Mouse (Mus musculus): ENCODE data around the gene Ildr2. TPM values are rescaled to one million over a fixed set of nuclear protein-coding genes. Genes with fewer than 3 reads are reported as not detected.
A peak's percentile ranks its signal among the peaks of the same experiment; 100 is the strongest.

The Ildr2 gene
- polyA plus RNA-seq, 1 experiment from 2014 or later = 6.1 TPM

DNA sequence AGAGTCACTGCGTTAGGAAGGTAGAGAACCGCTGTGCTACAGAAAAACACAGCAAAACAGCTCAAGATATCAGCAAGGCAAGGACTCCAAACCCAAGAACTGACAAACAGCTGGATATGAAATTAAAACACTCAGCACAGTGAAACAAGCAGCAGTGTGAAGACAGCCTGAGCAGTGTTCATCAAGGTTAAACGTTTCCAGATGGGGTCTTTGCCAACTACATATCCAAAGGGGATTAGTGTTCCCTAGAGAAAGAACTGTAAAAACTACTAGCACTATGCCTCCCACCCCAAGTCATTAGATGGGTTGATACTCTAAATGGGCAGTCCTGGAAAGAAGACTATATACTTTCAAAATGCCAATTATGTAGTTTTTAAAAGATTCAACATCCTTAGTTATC, 95.4 kb downstream of the Ildr2 start:
- no peak overlapping the region for H3K27ac ChIP-seq
- H3K27me3 ChIP-seq (replicated peaks) = no peaks in the 10 kb centered on the region
- 81% methylated on average over 3 of the region's 3 CpGs for WGBS
- no peak overlapping the region for H3K9ac ChIP-seq
- no peak for ATAC-seq (replicated peaks)
- H3K4me2 ChIP-seq = no peak overlapping the region
- no peaks in the 10 kb centered on the region for H3K36me3 ChIP-seq (replicated peaks)
- H3K4me1 ChIP-seq = peaks cover 2% of the 10 kb centered on the region; the same call in 1 of the 2 replicates
- no peak overlapping the region for H3K4me3 ChIP-seq
- H3K9me3 ChIP-seq = no peaks in the 10 kb centered on the region

DNA sequence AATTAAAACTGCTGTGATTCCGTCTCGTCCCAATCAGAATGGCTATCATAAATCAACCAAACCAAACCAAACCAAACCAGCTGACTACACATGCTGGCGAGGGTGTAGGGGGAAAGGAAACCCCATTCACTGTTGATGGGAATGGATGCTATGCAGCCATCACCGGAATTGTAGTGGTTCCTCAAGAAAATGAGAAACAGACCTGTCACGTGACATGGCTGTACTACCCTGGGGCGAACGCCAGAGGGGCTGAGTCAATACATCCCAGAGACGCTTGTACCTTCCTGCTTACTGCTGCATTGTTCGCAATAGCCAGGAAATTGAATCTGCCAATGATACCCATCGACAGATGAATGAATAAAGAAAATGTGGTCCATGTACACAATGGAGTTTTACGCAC, 95.8 kb downstream of the Ildr2 start:
- Histone ChIP-seq H3K36me3 (replicated peaks) (no peaks in the 10 kb centered on the region), H3K9ac (no peak overlapping the region), H3K27me3 (replicated peaks) (no peaks in the 10 kb centered on the region), H3K4me3 (no peak overlapping the region), H3K9me3 (no peaks in the 10 kb centered on the region), H3K27ac (no peak overlapping the region), H3K4me2 (no peak overlapping the region), H3K4me1 (no peaks in the 10 kb centered on the region)
- ATAC-seq (replicated peaks) = no peak
- 84% methylated on average over 11 of the region's 11 CpGs for WGBS

DNA sequence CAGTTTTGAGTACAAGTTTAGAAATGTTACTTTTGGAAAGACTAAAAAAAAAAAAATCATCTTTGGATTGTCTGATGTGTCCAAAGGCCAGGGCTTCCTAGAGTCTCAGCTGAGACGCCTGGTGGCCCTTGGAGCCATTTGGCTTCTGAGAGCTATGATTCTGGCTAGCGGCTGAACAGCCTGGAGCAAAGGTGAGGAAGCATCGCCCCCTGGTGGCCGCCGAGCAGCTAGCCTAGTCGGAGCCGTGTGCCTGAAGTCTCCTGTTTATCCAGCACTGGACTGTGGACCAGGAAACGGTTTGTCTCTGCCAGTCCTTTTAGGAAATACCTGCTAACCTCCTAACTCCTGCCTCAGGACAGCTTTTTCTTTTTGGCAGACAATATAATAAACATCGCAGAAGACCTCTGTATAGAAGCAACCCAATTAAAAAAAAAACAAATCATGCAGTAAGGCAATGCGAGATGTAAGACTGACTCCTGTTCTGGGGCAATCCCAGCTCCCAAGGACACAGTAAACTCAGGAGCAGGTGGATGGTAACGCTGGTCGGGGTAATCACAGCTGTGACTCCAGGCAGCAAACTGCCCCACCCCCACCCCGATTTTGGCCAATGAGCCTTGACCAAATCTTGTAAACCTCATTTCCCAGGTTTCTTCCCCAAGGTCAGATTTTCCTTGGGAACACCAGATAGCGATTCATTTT, 106.4 kb downstream of the Ildr2 start:
- no peaks in the 10 kb centered on the region for H3K36me3 ChIP-seq (replicated peaks)
- H3K9me3 ChIP-seq = no peaks in the 10 kb centered on the region
- H3K4me1 ChIP-seq = no peaks in the 10 kb centered on the region
- WGBS = 23% methylated on average over 14 of the region's 14 CpGs
- H3K27ac ChIP-seq = no peak overlapping the region
- H3K4me2 ChIP-seq = no peak overlapping the region
- ATAC-seq (replicated peaks) = peak; percentile 92
- H3K9ac ChIP-seq = no peak overlapping the region
- no peak overlapping the region for H3K4me3 ChIP-seq
- no peaks in the 10 kb centered on the region for H3K27me3 ChIP-seq (replicated peaks)

DNA sequence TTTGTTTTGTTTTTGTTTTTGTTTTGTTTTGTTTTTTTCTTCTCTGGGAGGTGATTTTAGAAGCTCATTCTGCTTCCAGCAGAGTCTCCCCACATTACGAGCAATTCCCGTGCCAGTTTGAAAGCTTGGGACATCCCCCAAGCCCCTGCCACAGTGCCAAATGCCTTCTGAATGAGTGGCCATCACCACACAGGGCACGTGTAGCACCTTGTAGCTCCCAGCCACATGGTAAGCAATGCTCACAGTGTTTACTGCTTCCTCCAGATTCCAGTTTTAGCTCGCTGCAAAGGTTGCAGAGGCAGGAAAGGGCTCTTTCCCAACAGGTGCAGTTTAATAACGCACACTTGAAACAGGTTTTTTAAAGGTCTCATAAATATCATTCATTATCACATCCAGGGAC, 107.0 kb downstream of the Ildr2 start:
- Histone ChIP-seq H3K9ac (no peak overlapping the region), H3K36me3 (replicated peaks) (no peaks in the 10 kb centered on the region), H3K27ac (no peak overlapping the region), H3K4me1 (no peaks in the 10 kb centered on the region), H3K4me2 (no peak overlapping the region), H3K27me3 (replicated peaks) (no peaks in the 10 kb centered on the region), H3K9me3 (no peaks in the 10 kb centered on the region), H3K4me3 (no peak overlapping the region)
- 84% methylated on average over 5 of the region's 5 CpGs for WGBS
- no peak for ATAC-seq (replicated peaks)

DNA sequence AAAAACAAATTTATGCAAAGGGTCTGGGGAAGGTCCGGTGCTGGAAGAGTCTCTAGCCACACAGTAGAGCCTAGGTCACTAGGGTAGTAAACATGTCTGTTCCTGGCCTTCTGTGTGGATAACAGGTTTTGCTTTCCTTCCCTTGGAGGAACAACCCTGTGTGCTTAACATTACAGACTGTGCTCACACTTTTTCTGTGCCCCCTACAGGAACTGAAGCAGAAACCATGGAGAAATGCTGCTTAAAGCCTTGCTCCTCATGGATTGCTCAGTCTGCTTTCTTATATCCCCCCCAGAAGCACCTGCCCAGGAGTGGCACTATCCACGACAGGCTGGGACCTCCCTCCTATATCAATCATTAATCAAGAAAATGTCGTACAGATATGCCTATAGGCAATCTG, 107.9 kb downstream of the Ildr2 start:
- Histone ChIP-seq H3K4me1 (no peaks in the 10 kb centered on the region), H3K9me3 (no peaks in the 10 kb centered on the region), H3K27ac (no peak overlapping the region), H3K9ac (no peak overlapping the region), H3K4me2 (no peak overlapping the region), H3K4me3 (no peak overlapping the region), H3K27me3 (replicated peaks) (no peaks in the 10 kb centered on the region), H3K36me3 (replicated peaks) (no peaks in the 10 kb centered on the region)
- 79% methylated on average over 3 of the region's 3 CpGs for WGBS
- ATAC-seq (replicated peaks) = no peak

DNA sequence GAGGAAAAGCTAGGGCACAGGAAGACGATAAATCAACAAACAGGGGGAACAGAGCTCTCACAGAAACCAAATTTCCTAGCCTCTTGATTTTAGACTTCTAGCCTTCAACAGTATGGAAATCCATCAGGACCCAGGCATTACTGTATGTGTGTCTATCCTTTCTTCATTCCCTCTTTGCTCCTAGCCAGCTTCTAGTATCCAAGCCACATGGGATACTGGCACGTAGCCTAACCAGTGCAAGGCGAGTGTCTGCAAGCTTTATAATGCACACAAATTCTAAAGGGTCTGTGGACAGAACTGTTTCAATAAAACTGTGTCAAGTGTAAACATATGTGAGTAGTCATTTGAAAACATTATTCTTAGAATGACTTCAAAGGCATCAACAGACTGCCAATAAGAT, 108.7 kb downstream of the Ildr2 start:
- ATAC-seq (replicated peaks) = no peak
- WGBS = 86% methylated on average over 3 of the region's 3 CpGs

DNA sequence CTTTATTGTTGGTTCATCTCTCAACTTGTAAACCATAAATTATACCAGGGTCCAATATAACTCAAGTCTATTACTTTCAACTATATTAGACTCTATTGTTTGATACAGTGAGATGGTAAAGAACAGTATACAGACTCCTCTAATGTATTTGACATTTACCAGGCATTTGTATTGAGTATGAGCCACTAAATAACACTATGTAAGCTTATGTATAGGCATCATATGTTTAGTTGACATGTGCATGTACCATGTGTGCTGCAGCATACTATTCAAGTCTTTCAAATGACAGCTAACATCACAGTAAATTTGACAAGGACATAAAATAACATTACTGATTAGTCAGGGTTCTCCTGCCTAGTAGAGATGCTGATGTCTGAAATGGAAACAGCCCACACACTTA, 109.2 kb downstream of the Ildr2 start:
- Histone ChIP-seq H3K9ac (no peak overlapping the region), H3K4me2 (no peak overlapping the region), H3K4me3 (no peak overlapping the region), H3K27me3 (replicated peaks) (no peaks in the 10 kb centered on the region), H3K4me1 (no peaks in the 10 kb centered on the region), H3K9me3 (no peaks in the 10 kb centered on the region), H3K27ac (no peak overlapping the region), H3K36me3 (replicated peaks) (no peaks in the 10 kb centered on the region)
- no peak for ATAC-seq (replicated peaks)

More for the DNA sequence above, 108.7 kb downstream of the Ildr2 start:
- Histone ChIP-seq H3K4me3 (no peak overlapping the region), H3K4me1 (no peaks in the 10 kb centered on the region), H3K9me3 (no peaks in the 10 kb centered on the region), H3K36me3 (replicated peaks) (no peaks in the 10 kb centered on the region), H3K9ac (no peak overlapping the region), H3K4me2 (no peak overlapping the region), H3K27ac (no peak overlapping the region), H3K27me3 (replicated peaks) (no peaks in the 10 kb centered on the region)

Other genes starting within 250 kb of the Ildr2 start
- 1.5 and 1.7 TPM in 2 replicates for gene Dusp27, start 126.2 kb upstream of the Ildr2 start, polyA plus RNA-seq (2015; fragmentation: Nextera tagmentation; extraction: Ambion mirVana)
- gene Gpa33, start 123.9 kb upstream of the Ildr2 start, polyA plus RNA-seq (2015; fragmentation: Nextera tagmentation; extraction: Ambion mirVana) = 0.10 TPM in 1 of 2 replicates, not detected in the other
- gene Mael, start 15.4 kb upstream of the Ildr2 start, polyA plus RNA-seq (2015; fragmentation: Nextera tagmentation; extraction: Ambion mirVana) = 0.14 TPM in 1 of 2 replicates, not detected in the other
- 90.5 and 94.9 TPM in 2 replicates for gene Tada1, start 125.0 kb downstream of the Ildr2 start, polyA plus RNA-seq (2015; fragmentation: Nextera tagmentation; extraction: Ambion mirVana)
- gene Pogk, start 155.7 kb downstream of the Ildr2 start, polyA plus RNA-seq (2015; fragmentation: Nextera tagmentation; extraction: Ambion mirVana) = 36.7 and 41.3 TPM in 2 replicates
- gene Gm4846, start 243.4 kb downstream of the Ildr2 start, polyA plus RNA-seq (2015; fragmentation: Nextera tagmentation; extraction: Ambion mirVana) = not detected in 2 replicates